In the genomic region with DNA sequence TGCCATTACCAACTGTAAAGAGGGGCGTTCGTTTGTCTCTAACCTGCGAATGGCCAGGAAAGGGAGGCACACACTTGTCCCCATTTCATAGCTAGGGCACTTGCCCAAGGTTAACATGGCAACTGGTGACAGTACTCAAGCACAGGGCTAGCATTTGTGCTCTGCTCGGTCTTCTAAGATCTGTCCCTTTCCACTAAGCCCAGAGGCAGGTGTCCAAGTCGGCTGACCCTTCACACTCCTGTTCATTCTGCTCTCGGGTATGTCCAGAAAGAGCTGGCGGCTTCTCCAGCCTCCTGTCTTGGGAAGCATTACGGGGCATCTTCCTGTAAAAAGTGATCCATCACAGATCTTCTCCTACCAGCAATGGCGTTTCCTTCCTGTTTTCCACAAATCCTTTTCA, we compare ENCODE assay signal across 8 mouse cellular contexts. TPM values are rescaled to one million over a fixed set of nuclear protein-coding genes. Genes with fewer than 3 reads are reported as not detected.
A peak's percentile ranks its signal among the peaks of the same experiment; 100 is the strongest.
DNase-seq lines count a peak whose midpoint lies in the region; ATAC-seq and TF ChIP-seq lines count a peak whose summit lies in the region.

No protein-coding gene starts in this region.

- peak overlapping the region; percentile 58 for H3K4me3 ChIP-seq in cerebellum, adult 2 months (replicated peaks; ENCODE audit: insufficient read depth, low read depth, low read length)
- peak overlapping the region; percentile 28 for H3K4me3 ChIP-seq in ES-Bruce4 (ENCODE audit: low read depth, low read length)
- H3K4me3 ChIP-seq in hindbrain, embryonic 15.5 days: peak overlapping the region; percentile 49
- peak overlapping the region; percentile 67 for H3K4me3 ChIP-seq in liver, embryonic 13.5 days (replicated peaks)

- no peaks in the 10 kb centered on the region for H3K27me3 ChIP-seq in cerebellum, adult 2 months (ENCODE audit: control insufficient read depth, insufficient read depth, low read length)
- H3K27me3 ChIP-seq in ES-Bruce4 (ENCODE audit: control insufficient read depth, insufficient read depth, low read length, poor library complexity, severe bottlenecking): no peaks in the 10 kb centered on the region
- peaks cover 10% of the 10 kb centered on the region; the same call in 1 of the 2 replicates for H3K27me3 ChIP-seq in hindbrain, embryonic 15.5 days
- H3K27me3 ChIP-seq in liver, embryonic 13.5 days: peaks cover 43% of the 10 kb centered on the region

- H3K27ac ChIP-seq in cerebellum, adult 2 months (ENCODE audit: insufficient read depth, low read length): no peak overlapping the region
- no peak overlapping the region for H3K27ac ChIP-seq in ES-Bruce4 (ENCODE audit: insufficient read depth, low read length)
- H3K27ac ChIP-seq in hindbrain, embryonic 15.5 days (replicated peaks): no peak overlapping the region
- H3K27ac ChIP-seq in liver, embryonic 13.5 days: no peak overlapping the region

- no peaks in the 10 kb centered on the region for H3K9me3 ChIP-seq in ES-Bruce4 (replicated peaks; ENCODE audit: control insufficient read depth, insufficient read depth, low read length, poor library complexity, severe bottlenecking)
- H3K9me3 ChIP-seq in hindbrain, embryonic 15.5 days: no peaks in the 10 kb centered on the region
- no peaks in the 10 kb centered on the region for H3K9me3 ChIP-seq in liver, embryonic 13.5 days (replicated peaks)

- H3K9ac ChIP-seq in ES-Bruce4 (ENCODE audit: low read depth, poor library complexity, severe bottlenecking): no peak overlapping the region
- H3K9ac ChIP-seq in hindbrain, embryonic 15.5 days: no peak overlapping the region
- no peak overlapping the region for H3K9ac ChIP-seq in liver, embryonic 13.5 days

- no peak for TF ChIP-seq EP300 in ES-Bruce4 (IDR thresholded peaks at IDR 0.05; ENCODE audit: insufficient read depth, low read depth, low read length)

- peak overlapping the region; percentile 92 for H3K4me2 ChIP-seq in hindbrain, embryonic 15.5 days
- peak overlapping the region; percentile 93 for H3K4me2 ChIP-seq in liver, embryonic 13.5 days

- DNase-seq in cerebellum, adult 2 months: no peak
- DNase-seq in cerebellum, adult 11 months: no peak
- DNase-seq in liver, embryonic 13.5 days: no peak
- no peak for DNase-seq in gastrocnemius, adult 18-20 months (ENCODE audit: low spot score)
- DNase-seq in frontal cortex, postnatal 25 days (ENCODE audit: low spot score in 2 of 2): no peak
- DNase-seq in cerebellum, adult 9-11 months: no peak

- ATAC-seq in hindbrain, embryonic 15.5 days (ENCODE audit: low FRiP score, low read depth): no peak
- ATAC-seq in liver, embryonic 13.5 days (ENCODE audit: low read depth): peak; percentile 11

- TF ChIP-seq CTCF in cerebellum, adult 2 months (IDR thresholded peaks at IDR 0.05; ENCODE audit: borderline replicate concordance, insufficient read depth, low read depth, low read length): no peak
- no peak for TF ChIP-seq CTCF in ES-Bruce4 (IDR thresholded peaks at IDR 0.05; ENCODE audit: low read depth, low read length)

- WGBS in cerebellum, adult 2 months: 29% methylated on average over 9 of the region's 9 CpGs
- 37% methylated on average over 9 of the region's 9 CpGs for WGBS in hindbrain, embryonic 15.5 days
- 12% methylated on average over 9 of the region's 9 CpGs for WGBS in liver, embryonic 13.5 days (ENCODE audit: insufficient replicate concordance)

- no peak for TF ChIP-seq POLR2A in cerebellum, adult 2 months (IDR thresholded peaks at IDR 0.05; ENCODE audit: borderline replicate concordance, insufficient read depth, low read length)
- no peak for TF ChIP-seq POLR2A in ES-Bruce4 (IDR thresholded peaks at IDR 0.05; ENCODE audit: insufficient read depth, low read length)

- H3K36me3 ChIP-seq in ES-Bruce4 (ENCODE audit: control insufficient read depth, insufficient read depth, low read length, poor library complexity, severe bottlenecking): no peaks in the 10 kb centered on the region
- H3K36me3 ChIP-seq in hindbrain, embryonic 15.5 days: no peaks in the 10 kb centered on the region
- H3K36me3 ChIP-seq in liver, embryonic 13.5 days: no peaks in the 10 kb centered on the region

- H3K4me1 ChIP-seq in cerebellum, adult 2 months (ENCODE audit: control insufficient read depth, insufficient read depth, low read length): no peaks in the 10 kb centered on the region
- H3K4me1 ChIP-seq in ES-Bruce4 (ENCODE audit: control insufficient read depth, insufficient read depth, low read length): peaks cover 1% of the 10 kb centered on the region
- peaks cover 22% of the 10 kb centered on the region for H3K4me1 ChIP-seq in hindbrain, embryonic 15.5 days (replicated peaks)
- peaks cover 47% of the 10 kb centered on the region for H3K4me1 ChIP-seq in liver, embryonic 13.5 days (replicated peaks)

RNA-seq across cellular contexts. Expression of a gene that starts 0.4 kb away (rescaled TPM):
- polyA plus RNA-seq in cerebellum, adult 2 months (2012; rRNA removed): 4.1 and 4.7 TPM in 2 replicates
- polyA plus RNA-seq in ES-Bruce4 (2011; ENCODE audit: insufficient read depth, insufficient read length, low read depth, missing spikeins): 28.2 and 30.0 TPM in 2 replicates
- 5.7 TPM in 2 replicates for polyA plus RNA-seq in hindbrain, embryonic 15.5 days (2015; fragmentation: Nextera tagmentation; extraction: Ambion mirVana)
- 91.3 and 91.7 TPM in 2 replicates for polyA plus RNA-seq in liver, embryonic 13.5 days (2015; fragmentation: Nextera tagmentation; extraction: Ambion mirVana)
- 1 to 10 TPM in 1 of 2 experiments, under 1 TPM in 1; 0.80 to 1.1 TPM for total RNA-seq in gastrocnemius, adult 18-20 months (2021)

RNA-seq across cellular contexts. Expression of a gene that starts 20.4 kb away (rescaled TPM):
- polyA plus RNA-seq in cerebellum, adult 2 months (2012; rRNA removed): 4.8 TPM in 2 replicates
- 0.85 TPM in 1 of 2 replicates, not detected in the other for polyA plus RNA-seq in ES-Bruce4 (2011; ENCODE audit: insufficient read depth, insufficient read length, low read depth, missing spikeins)
- 6.8 TPM in 2 replicates for polyA plus RNA-seq in hindbrain, embryonic 15.5 days (2015; fragmentation: Nextera tagmentation; extraction: Ambion mirVana)
- 0.06 TPM in 1 of 2 replicates, not detected in the other for polyA plus RNA-seq in liver, embryonic 13.5 days (2015; fragmentation: Nextera tagmentation; extraction: Ambion mirVana)
- not detected for total RNA-seq in gastrocnemius, adult 18-20 months (2021)

RNA-seq across cellular contexts. Expression of a gene that starts 34.6 kb away (rescaled TPM):
- 202 and 210 TPM in 2 replicates for polyA plus RNA-seq in cerebellum, adult 2 months (2012; rRNA removed)
- 58.4 and 59.3 TPM in 2 replicates for polyA plus RNA-seq in ES-Bruce4 (2011; ENCODE audit: insufficient read depth, insufficient read length, low read depth, missing spikeins)
- polyA plus RNA-seq in hindbrain, embryonic 15.5 days (2015; fragmentation: Nextera tagmentation; extraction: Ambion mirVana): 100.0 and 107 TPM in 2 replicates
- polyA plus RNA-seq in liver, embryonic 13.5 days (2015; fragmentation: Nextera tagmentation; extraction: Ambion mirVana): 11.9 and 13.8 TPM in 2 replicates
- 1 to 10 TPM; 8.1 to 9.0 TPM for total RNA-seq in gastrocnemius, adult 18-20 months (2021)

RNA-seq across cellular contexts. Expression of a gene that starts 49.6 kb away (rescaled TPM):
- 0.15 and 0.22 TPM in 2 replicates for polyA plus RNA-seq in cerebellum, adult 2 months (2012; rRNA removed)
- 1.7 and 1.8 TPM in 2 replicates for polyA plus RNA-seq in ES-Bruce4 (2011; ENCODE audit: insufficient read depth, insufficient read length, low read depth, missing spikeins)
- polyA plus RNA-seq in hindbrain, embryonic 15.5 days (2015; fragmentation: Nextera tagmentation; extraction: Ambion mirVana): not detected in 2 replicates
- not detected in 2 replicates for polyA plus RNA-seq in liver, embryonic 13.5 days (2015; fragmentation: Nextera tagmentation; extraction: Ambion mirVana)
- 1 to 10 TPM in 1 of 2 experiments, under 1 TPM in 1; 0.57 to 1.4 TPM for total RNA-seq in gastrocnemius, adult 18-20 months (2021)

RNA-seq across cellular contexts. Expression of a gene that starts 51.1 kb away (rescaled TPM):
- 42.4 and 47.4 TPM in 2 replicates for polyA plus RNA-seq in cerebellum, adult 2 months (2012; rRNA removed)
- 3.4 and 3.7 TPM in 2 replicates for polyA plus RNA-seq in ES-Bruce4 (2011; ENCODE audit: insufficient read depth, insufficient read length, low read depth, missing spikeins)
- 10.3 and 10.4 TPM in 2 replicates for polyA plus RNA-seq in hindbrain, embryonic 15.5 days (2015; fragmentation: Nextera tagmentation; extraction: Ambion mirVana)
- 0.35 and 0.37 TPM in 2 replicates for polyA plus RNA-seq in liver, embryonic 13.5 days (2015; fragmentation: Nextera tagmentation; extraction: Ambion mirVana)
- total RNA-seq in gastrocnemius, adult 18-20 months (2021): 1 to 10 TPM; 2.8 to 3.2 TPM
